In the genomic region with DNA sequence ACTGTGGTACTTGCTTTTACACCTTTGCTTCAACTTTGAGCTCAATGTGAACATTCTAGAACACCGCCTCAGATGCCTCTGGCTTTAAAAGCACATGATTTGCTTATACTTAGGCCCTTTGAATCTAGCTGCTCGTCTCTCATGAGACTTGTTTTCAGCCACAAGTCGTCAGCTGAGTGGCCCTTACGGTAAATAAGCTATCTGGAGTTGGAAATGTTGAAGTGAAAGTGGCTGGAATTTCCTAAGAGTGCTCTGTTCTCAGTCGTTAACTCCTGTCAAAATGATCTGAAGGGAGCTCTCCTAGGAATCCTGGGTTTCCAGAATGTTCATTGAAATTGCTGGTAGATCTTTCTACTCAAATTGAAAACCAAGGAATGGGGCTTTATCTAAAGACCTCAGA, we compare ENCODE assay signal across 16 mouse cellular contexts.
"Had no signal": no experiment of that assay in that cellular context is flagged by ENCODE, and none has a peak within 500 bp of the region (broad histone marks: within the 10 kb centered on the region; RNA-seq: fewer than 3 reads in every experiment).

No protein-coding gene starts in this region.

- H3K27ac ChIP-seq: liver, embryonic 13.5 days; liver, embryonic 15.5 days; macrophage; midbrain, embryonic 13.5 days; midbrain, embryonic 15.5 days; neural tube, embryonic 12.5 days had no signal

- DNase-seq: liver, embryonic 13.5 days; liver, postnatal 0 days; lung, embryonic 14.5 days; lung, postnatal 14 days; right cerebral cortex, postnatal 25 days; right cerebral cortex, postnatal 4 days; spleen, adult 18-20 months; thymus, adult 18-20 months; thymus, postnatal 14 days; thymus, postnatal 36 days had no signal

- H3K4me1 ChIP-seq: liver, embryonic 13.5 days; liver, embryonic 15.5 days; megakaryocyte, embryonic 14.5 days; midbrain, embryonic 13.5 days; midbrain, embryonic 15.5 days; neural tube, embryonic 12.5 days had no signal

- H3K4me3 ChIP-seq: liver, embryonic 13.5 days; liver, embryonic 15.5 days; megakaryocyte, embryonic 14.5 days; midbrain, embryonic 13.5 days; midbrain, embryonic 15.5 days; neural tube, embryonic 12.5 days had no signal
